Mouse (Mus musculus) bone marrow macrophage, adult 2 months (primary cell): ENCODE results near the gene Gm42674. TPM values are rescaled to one million over a fixed set of nuclear protein-coding genes. Genes with fewer than 3 reads are reported as not detected.

Source experiments
- H3K27ac ChIP-seq: 2 replicates; pipeline ENCODE4 v1.5.1; 2012; ENCODE audit warnings: low read depth, low read length; ENCODE audit not compliant: insufficient read depth
- H3K4me1 ChIP-seq: 2 replicates; pipeline ENCODE4 v1.6.1; 2012; ENCODE audit warnings: low read length; ENCODE audit not compliant: control insufficient read depth, insufficient read depth
- H3K4me3 ChIP-seq: 2 replicates; pipeline ENCODE4 v1.5.1; 2012; ENCODE audit warnings: mild to moderate bottlenecking, low read length, moderate library complexity; ENCODE audit not compliant: insufficient read depth
- CTCF ChIP-seq: IDR thresholded peaks from 2 replicates; pipeline ENCODE4 v1.5.1; 2012; ENCODE audit warnings: low read depth, mild to moderate bottlenecking, low read length, moderate library complexity
- POLR2A ChIP-seq: IDR thresholded peaks from 2 replicates; pipeline ENCODE4 v1.6.1; 2012; ENCODE audit warnings: mild to moderate bottlenecking, low read depth, low read length, borderline replicate concordance
- polyA plus RNA-seq: library from polyadenylated mRNA; stranded (reverse); fragments of >200 nt; gene quantifications from 2 replicates; pipeline ENCODE4 v1.2.4, GENCODE M21; 2012; ENCODE audit not compliant: missing spikeins, insufficient read depth, insufficient read length

Gene Gm42674
- polyA plus RNA-seq, 1 experiment: not detected

GRCm38 (mm10) chr3:90596810-90597209 lies 4.9 kb upstream of the Gm42674 start:
- no peak for TF ChIP-seq CTCF
- TF ChIP-seq POLR2A: no peak
- H3K4me3 ChIP-seq: no peak overlapping the region
- no peak overlapping the region for H3K27ac ChIP-seq

GRCm38 (mm10) chr3:90597736-90598135 lies 4.0 kb upstream of the Gm42674 start:
- Histone ChIP-seq H3K4me1 (peaks cover 33% of the 10 kb centered on the region), H3K27ac (no peak overlapping the region), H3K4me3 (no peak overlapping the region)
- TF ChIP-seq CTCF (no peak), POLR2A (no peak)

More at GRCm38 (mm10) chr3:90596810-90597209, 4.9 kb upstream of the Gm42674 start:
- peaks cover 31% of the 10 kb centered on the region for H3K4me1 ChIP-seq

GRCm38 (mm10) chr3:90598212-90598611 lies 3.5 kb upstream of the Gm42674 start:
- Histone ChIP-seq H3K4me1 (peaks cover 37% of the 10 kb centered on the region), H3K4me3 (no peak overlapping the region), H3K27ac (no peak overlapping the region)
- TF ChIP-seq POLR2A (no peak), CTCF (no peak)

- H3K4me1 ChIP-seq: peaks cover 40% of the 10 kb centered on the region
- no peak for TF ChIP-seq POLR2A
- no peak for TF ChIP-seq CTCF
- H3K27ac ChIP-seq: no peak overlapping the region
- H3K4me3 ChIP-seq: no peak overlapping the region
Observed at GRCm38 (mm10) chr3:90599401-90599800, 2.3 kb upstream of the Gm42674 start.

GRCm38 (mm10) chr3:90600036-90600435 lies 1.7 kb upstream of the Gm42674 start:
- Histone ChIP-seq H3K4me1 (peaks cover 40% of the 10 kb centered on the region), H3K4me3 (no peak overlapping the region), H3K27ac (no peak overlapping the region)
- TF ChIP-seq POLR2A (no peak), CTCF (no peak)

GRCm38 (mm10) chr3:90600458-90601195 lies 1.1 kb upstream of the Gm42674 start:
- TF ChIP-seq POLR2A: no peak
- TF ChIP-seq CTCF: no peak
- Histone ChIP-seq H3K4me1 (peaks cover 44% of the 10 kb centered on the region), H3K4me3 (no peak overlapping the region), H3K27ac (no peak overlapping the region)

- Histone ChIP-seq H3K27ac (peak within 1 kb of the TSS; percentile 87), H3K4me3 (peak within 1 kb of the TSS; percentile 69), H3K4me1 (peaks cover 57% of the 10 kb centered on the region)
- TF ChIP-seq CTCF (no peak), POLR2A (no peak)
Observed at GRCm38 (mm10) chr3:90603623-90604022, 1.9 kb downstream of the Gm42674 start, which contains the start of gene S100a4. S100a4 (plus strand) TSS chr3:90603771.

- Histone ChIP-seq H3K4me3 (peak overlapping the region; percentile 69), H3K27ac (peak overlapping the region; percentile 87), H3K4me1 (peaks cover 61% of the 10 kb centered on the region)
- TF ChIP-seq CTCF: no peak
- no peak for TF ChIP-seq POLR2A
Observed at GRCm38 (mm10) chr3:90604416-90604815, 2.7 kb downstream of the Gm42674 start.

- Histone ChIP-seq H3K4me3 (peak overlapping the region; percentile 69), H3K4me1 (peaks cover 62% of the 10 kb centered on the region), H3K27ac (peak overlapping the region; percentile 68)
- TF ChIP-seq CTCF: no peak
- no peak for TF ChIP-seq POLR2A
Observed at GRCm38 (mm10) chr3:90605049-90605448, 3.3 kb downstream of the Gm42674 start.

GRCm38 (mm10) chr3:90605736-90606135 lies 4.0 kb downstream of the Gm42674 start:
- peaks cover 57% of the 10 kb centered on the region for H3K4me1 ChIP-seq
- no peak for TF ChIP-seq CTCF
- TF ChIP-seq POLR2A: no peak

More at GRCm38 (mm10) chr3:90605736-90606135, 4.0 kb downstream of the Gm42674 start:
- Histone ChIP-seq H3K4me3 (no peak overlapping the region), H3K27ac (no peak overlapping the region)
